Mouse (Mus musculus) gastrocnemius, postnatal 4 days (tissue): ENCODE results near the gene Rtl6. TPM values are rescaled to one million over a fixed set of nuclear protein-coding genes. Genes with fewer than 3 reads are reported as not detected.

Source experiments
- DNase-seq, 2 experiments: peaks; one replicate each; pipeline ENCODE4 v3.0.0; 2021 to 2022; ENCODE audit warnings: low spot score in 2 of 2, mixed read lengths in 2 of 2
- long read RNA-seq, 2 experiments: library from polyadenylated mRNA; stranded (forward); transcript quantifications; one replicate each; pipeline ENCODE4 v2.0.0; 2021
- total RNA-seq, 2 experiments: library from RNA; stranded (reverse); gene quantifications; 2 replicates each; pipeline ENCODE4 v1.2.3; 2021

The Rtl6 gene
- total RNA-seq = 1 to 10 TPM; 8.1 to 9.7 TPM
- long read RNA-seq, experiment 1, full-length matches to known transcripts = 28 of 28 reads
- long read RNA-seq, experiment 1, partial matches to known transcripts = 0 of 28 reads
- long read RNA-seq, experiment 1, other reads (novel, unspliced or antisense) = 0 of 28 reads
- long read RNA-seq, experiment 2, full-length matches to known transcripts = 30 of 30 reads
- long read RNA-seq, experiment 2, partial matches to known transcripts = 0 of 30 reads
- long read RNA-seq, experiment 2, other reads (novel, unspliced or antisense) = 0 of 30 reads

GRCm38 (mm10) chr15:84557189-84557921 lies at the start of gene Rtl6:
Rtl6 (minus strand) TSS chr15:84557823.
- DNase-seq = peak; percentile 70 to 89

GRCm38 (mm10) chr15:84603267-84603963 lies 45.8 kb upstream of the Rtl6 start:
- no peak for DNase-seq

DNA sequence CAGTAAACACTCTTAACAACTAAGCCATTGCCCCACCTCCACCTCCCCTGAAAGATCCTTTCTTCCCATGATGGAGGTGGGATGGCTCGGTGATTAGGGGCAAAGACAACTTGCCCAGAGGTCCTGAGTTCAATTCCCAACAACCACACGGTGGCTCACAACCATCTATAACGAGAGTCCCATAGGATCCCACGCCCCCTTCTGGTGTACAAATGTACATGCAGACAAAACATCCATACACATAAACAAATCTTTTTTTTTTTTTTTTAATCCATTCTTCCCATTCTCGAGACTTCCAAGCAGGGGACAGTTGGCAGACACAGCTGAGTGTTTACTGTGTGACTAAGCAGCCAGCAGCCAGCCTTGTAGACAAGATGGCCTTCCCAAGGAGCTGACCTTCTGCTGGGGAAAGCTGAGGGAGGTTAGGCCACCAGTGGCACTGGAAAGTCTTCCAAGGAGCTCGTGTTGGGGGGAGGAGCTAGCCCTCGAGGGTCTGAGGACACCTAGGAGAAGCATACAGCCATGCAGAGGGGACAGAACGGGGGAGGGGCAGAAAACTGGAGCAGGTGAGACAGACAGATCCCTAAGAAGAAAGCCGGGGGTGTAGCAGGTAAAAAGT lies 43.5 kb upstream of the Rtl6 start:
- DNase-seq = no peak

DNA sequence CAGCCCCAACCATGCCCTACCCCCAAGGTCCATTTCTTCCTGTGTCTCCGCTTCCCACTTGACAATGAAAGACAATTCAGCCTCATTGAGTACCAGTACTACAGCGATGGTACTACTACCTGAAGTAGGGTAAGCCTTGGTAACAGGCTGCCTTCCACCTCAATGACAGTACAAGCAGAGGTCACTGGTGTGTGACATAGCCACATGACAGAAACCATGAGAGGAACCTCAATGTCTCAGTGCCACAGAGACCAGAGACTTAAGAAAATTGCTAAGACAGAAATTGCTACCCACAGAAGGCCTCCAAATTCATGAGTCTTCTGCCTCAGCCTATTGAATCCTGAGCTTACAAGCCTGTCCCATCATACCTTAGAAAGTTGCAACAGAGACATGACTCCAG lies 41.3 kb upstream of the Rtl6 start:
- no peak for DNase-seq

DNA sequence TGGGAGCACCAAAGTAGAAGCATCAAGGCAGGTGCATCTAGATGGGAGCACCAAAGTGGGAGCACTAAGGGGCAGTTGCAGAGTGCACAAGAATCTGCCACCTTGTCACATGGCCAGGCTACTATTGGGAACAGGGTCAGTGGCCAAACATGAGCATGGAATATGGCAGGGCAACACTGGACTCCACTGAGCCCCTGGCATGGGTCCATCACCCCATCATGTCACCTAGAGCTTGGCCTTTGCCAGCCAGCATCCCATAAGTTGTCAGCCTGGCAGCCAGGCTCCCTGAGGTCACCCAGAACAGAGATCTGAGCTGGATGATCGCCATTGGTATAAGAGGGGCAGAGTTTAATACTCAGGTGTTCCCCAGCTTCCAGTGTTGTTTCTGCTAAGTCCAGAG lies 40.2 kb upstream of the Rtl6 start:
- DNase-seq = no peak

GRCm38 (mm10) chr15:84597021-84597420 lies 39.4 kb upstream of the Rtl6 start:
- DNase-seq = no peak

DNA sequence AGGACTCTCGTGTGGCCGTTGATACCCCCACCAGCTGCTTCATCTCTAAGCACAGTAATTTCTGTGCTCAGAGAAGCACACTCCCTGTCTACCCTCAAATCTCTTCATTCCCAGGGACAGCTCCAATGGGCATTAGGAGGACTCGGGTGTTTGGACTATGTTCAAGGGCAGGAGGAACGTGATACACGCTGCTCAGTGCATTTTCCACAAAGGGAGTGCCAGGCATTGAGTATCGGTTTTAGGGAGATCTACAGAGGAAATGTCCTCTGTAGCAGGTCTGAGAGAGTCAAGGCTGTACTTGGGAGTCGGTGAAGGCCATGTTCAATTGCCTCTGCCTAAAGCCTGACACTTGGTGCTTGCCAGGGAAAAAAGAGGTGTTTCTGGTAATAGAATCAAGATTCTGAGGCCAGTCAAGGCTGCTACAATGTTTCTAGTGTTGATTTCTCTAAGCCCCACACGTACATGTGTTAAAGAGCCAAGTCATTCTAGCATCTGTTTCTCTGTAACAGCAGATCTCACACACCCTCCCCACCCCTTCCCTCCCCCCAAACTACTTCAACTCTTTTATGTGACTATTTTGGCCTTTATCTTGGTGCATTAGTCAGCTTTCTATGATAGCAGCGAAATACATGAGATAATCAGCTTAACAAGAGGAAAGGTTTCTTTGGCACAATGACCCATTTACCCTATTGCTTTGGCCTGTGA lies 37.8 kb upstream of the Rtl6 start:
- no peak for DNase-seq

- DNase-seq = no peak
These were observed 35.9 kb upstream of the Rtl6 start for GRCm38 (mm10) chr15:84593514-84593913.

DNA sequence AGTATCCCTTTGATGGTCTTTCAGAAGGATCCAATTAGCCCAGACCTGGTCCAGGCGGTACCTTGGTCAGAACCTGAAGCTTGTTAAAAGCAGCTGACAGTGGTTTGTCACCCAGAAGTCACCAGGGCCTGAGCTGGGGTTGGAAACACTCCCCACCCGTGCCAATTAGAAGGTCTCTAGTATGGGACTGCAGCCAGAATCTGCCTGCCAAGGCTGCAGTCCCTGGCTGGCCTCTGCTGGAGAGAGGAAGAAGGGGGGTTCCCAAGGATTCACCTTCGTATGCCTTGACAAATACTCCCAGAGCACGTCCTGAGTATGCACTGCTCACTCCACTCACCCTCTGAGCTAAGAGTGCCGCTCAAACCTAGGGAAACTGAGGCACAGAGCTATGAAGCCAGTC lies 34.6 kb upstream of the Rtl6 start:
- DNase-seq = no peak

- no peak for DNase-seq
These were observed 34.0 kb upstream of the Rtl6 start for GRCm38 (mm10) chr15:84591573-84592139.

DNA sequence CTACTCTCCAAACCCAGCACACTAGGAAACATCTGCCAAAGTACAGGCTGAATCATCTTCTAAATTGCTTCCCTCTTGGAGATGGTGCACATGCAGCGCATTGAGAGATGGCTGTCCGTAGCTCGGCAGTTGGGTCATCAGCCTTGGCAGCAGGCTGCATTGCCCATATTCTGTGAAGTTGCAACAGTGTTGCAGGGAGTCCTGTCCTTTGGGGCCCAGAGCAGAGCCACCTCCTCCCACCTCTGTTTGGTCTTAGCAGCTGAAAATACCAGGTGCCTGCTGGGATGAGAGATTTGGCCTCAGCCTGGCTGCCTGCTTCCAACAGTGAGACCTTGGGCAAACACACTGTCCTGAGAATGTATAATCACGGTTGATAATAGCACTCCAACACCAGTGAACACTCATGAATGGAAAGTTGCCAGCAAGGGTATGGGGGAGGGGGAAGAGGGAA lies 30.8 kb upstream of the Rtl6 start:
- no peak for DNase-seq

DNA sequence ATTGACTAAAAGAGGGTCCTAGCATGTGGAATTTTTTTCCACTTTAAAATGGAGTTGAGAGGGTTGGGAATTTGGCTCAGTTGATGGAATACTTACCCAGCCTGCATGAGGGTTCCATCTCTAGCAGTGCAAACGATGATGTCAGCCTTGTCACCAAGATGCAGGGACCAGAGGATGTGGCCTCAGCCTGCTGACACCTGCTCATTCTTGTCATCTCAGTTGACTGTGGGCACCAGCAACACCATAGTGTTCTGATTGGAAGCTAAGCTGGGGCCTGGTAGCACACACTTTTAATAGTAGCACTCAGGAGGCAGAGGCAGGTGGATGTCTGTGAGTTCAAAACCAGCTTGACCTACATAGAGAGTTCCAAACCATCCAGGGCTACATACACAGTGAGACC lies 21.0 kb upstream of the Rtl6 start:
- no peak for DNase-seq

DNA sequence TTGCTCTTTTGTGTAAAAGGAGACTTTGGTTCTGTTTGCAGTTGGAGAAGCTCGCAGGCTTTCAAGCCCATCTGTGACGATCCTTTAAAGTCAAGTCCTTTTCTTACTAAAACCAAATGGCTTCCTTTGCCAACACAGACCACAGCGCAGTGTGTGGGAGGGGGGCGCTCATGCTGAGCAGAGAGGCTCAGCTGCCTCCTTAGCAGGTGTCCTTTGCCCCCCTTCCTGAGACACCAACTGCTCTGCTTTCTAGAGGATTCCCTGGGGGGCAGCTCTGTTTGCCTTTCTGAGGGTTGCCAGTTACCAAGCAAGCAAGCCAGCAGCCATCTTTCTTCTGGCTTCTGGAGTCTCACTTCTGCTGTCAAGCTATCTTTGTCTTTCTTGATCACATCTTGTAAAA lies 19.4 kb upstream of the Rtl6 start:
- DNase-seq = no peak

- no peak for DNase-seq
These were observed 9.0 kb upstream of the Rtl6 start for GRCm38 (mm10) chr15:84566568-84567110.

DNA sequence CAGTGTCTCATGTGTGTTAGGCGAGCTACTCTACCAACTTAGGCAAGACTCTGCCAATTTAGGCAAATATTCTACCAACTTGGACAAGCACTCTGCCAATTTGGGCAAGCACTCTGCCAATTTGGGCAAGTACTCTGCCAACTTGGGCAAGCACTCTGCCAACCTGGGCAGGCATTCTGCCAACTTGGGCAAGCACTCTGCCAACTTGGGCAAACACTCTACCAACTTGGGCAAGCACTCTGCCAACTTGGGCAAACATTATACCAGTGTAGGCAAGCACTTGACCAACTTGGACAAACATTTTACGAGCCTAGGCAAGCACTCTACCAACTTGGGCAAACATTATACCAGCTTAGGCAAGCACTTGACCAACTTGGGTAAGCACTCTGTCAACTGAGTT lies 3.9 kb upstream of the Rtl6 start:
- DNase-seq = no peak

GRCm38 (mm10) chr15:84556674-84557073 lies 949 bp downstream of the Rtl6 start:
- DNase-seq = no peak

DNA sequence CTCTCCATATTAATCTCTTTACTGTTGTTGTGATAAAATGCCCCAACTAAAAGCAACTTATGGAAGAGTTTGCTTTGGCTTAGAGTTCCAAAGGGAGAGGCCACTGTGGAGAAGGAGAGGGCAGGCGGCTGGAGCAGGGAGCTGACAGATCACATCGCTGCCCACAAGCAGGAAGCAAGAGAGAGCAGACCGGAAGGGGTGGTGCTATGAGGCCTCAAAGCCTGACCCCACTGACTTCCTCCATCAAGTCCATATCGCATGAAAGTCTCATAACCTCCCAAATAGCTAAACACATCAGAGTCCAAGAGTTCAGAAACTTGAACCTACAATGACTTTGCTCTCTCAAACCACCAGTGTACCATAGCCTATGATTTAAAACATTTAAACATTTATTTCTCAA lies 6.6 kb downstream of the Rtl6 start:
- no peak for DNase-seq

GRCm38 (mm10) chr15:84549291-84549797 lies 8.3 kb downstream of the Rtl6 start:
- no peak for DNase-seq

- DNase-seq = no peak
These were observed 11.6 kb downstream of the Rtl6 start for GRCm38 (mm10) chr15:84546028-84546427.

DNA sequence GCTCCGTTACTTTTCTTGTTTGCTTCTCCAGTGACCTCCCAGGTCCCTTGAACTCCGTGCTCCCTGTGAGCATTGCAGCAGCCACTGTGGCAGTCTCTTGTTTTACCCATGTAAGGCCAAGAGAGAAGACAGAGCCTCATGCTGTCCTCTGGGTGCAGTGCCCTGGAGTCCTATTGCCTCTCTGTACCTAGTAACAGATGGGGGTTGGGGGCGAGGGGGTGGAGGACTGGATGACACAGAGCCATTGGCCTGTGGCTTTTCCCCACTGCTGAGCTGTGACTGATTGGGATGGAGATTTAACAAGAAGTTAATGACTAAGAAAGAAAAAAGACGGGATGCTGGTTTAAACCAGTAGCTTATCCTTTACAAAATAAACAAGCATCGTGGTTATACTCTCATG lies 16.4 kb downstream of the Rtl6 start:
- no peak for DNase-seq
